In the genomic region with DNA sequence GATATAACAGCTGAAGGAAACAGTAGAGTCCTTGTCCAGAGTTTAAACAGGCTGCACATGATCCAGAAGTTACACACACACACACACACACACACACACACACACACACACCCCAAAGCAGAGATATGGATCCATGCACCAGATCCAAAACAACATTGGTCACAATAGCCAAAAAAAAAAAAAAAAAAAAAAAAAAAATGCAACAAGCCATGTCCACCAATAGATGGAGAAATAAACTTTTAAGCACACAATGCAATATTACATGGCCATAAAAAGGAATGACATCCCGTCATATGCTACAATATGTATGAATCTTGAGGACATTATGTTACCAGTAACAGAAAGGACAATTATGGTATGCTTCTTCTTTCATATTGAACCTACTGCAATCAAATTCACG, we compare ENCODE assay signal across 39 mouse cellular contexts. TPM values are rescaled to one million over a fixed set of nuclear protein-coding genes. Genes with fewer than 3 reads are reported as not detected.
"Had no signal": no experiment of that assay in that cellular context is flagged by ENCODE, and none has a peak within 500 bp of the region (broad histone marks: within the 10 kb centered on the region; RNA-seq: fewer than 3 reads in every experiment).

No protein-coding gene starts in this region.

- DNase-seq: gastrocnemius, adult 2 months; gastrocnemius, postnatal 10 days; gastrocnemius, postnatal 25 days; heart, adult 18-20 months; heart, postnatal 10 days; heart, postnatal 4 days; kidney, adult 18-20 months; kidney, adult 8-10 months; kidney, postnatal 10 days; kidney, postnatal 25 days; kidney, postnatal 4 days had no signal

- H3K36me3 ChIP-seq: heart, embryonic 10.5 days; heart, embryonic 12.5 days; hindbrain, embryonic 10.5 days; hindbrain, embryonic 12.5 days; intestine, embryonic 15.5 days; limb, embryonic 10.5 days; limb, embryonic 12.5 days had no signal

- H3K9ac ChIP-seq: hindbrain, embryonic 12.5 days; hindbrain, embryonic 14.5 days; intestine, embryonic 15.5 days; limb, embryonic 12.5 days had no signal

- H3K9me3 ChIP-seq: heart, embryonic 10.5 days; heart, embryonic 12.5 days; hindbrain, embryonic 10.5 days; hindbrain, embryonic 12.5 days; intestine, embryonic 15.5 days; limb, embryonic 10.5 days; limb, embryonic 12.5 days had no signal

- H3K4me2 ChIP-seq: heart, embryonic 12.5 days; hindbrain, embryonic 12.5 days; hindbrain, embryonic 14.5 days; intestine, embryonic 15.5 days; limb, embryonic 12.5 days had no signal

- H3K4me1 ChIP-seq: intestine, embryonic 15.5 days had no signal

- H3K4me3 ChIP-seq: gastrocnemius, adult 2 months; heart, embryonic 10.5 days; heart, embryonic 12.5 days; hindbrain, embryonic 10.5 days; hindbrain, embryonic 12.5 days; intestine, embryonic 15.5 days; layer of hippocampus, adult 2 months; left cerebral cortex, adult 2 months; limb, embryonic 10.5 days; limb, embryonic 12.5 days had no signal

- H3K27me3 ChIP-seq: heart, embryonic 12.5 days; hindbrain, embryonic 12.5 days; intestine, embryonic 15.5 days; limb, embryonic 12.5 days had no signal

- H3K27ac ChIP-seq: gastrocnemius, adult 2 months; heart, embryonic 10.5 days; hindbrain, embryonic 10.5 days; hindbrain, embryonic 12.5 days; hindbrain, embryonic 14.5 days; intestine, embryonic 15.5 days; layer of hippocampus, adult 2 months; left cerebral cortex, adult 2 months; limb, embryonic 10.5 days; limb, embryonic 12.5 days had no signal

- ATAC-seq: hindbrain, embryonic 16.5 days; inflammation-experienced regulatory T-cells, adult 6 months; intestine, embryonic 15.5 days; intestine, postnatal 0 days had no signal

RNA-seq across cellular contexts. Expression of gene Mt4, which starts 23.0 kb away (rescaled TPM):
- total RNA-seq: gastrocnemius, adult 2 months; gastrocnemius, postnatal 10 days; gastrocnemius, postnatal 25 days; gastrocnemius, postnatal 4 days; granulocyte monocyte progenitor cell, adult 5-6 weeks; heart, adult 18-20 months; heart, adult 8-10 months; heart, postnatal 10 days; heart, postnatal 25 days; heart, postnatal 4 days; layer of hippocampus, adult 2 months; layer of hippocampus, postnatal 10 days; layer of hippocampus, postnatal 25 days; left cerebral cortex, adult 2 months; left cerebral cortex, postnatal 14 days; left cerebral cortex, postnatal 36 days; liver, adult 2 months had no signal
- polyA plus RNA-seq: frontal cortex, adult 2 months; heart, embryonic 10.5 days; heart, embryonic 12.5 days; heart, embryonic 14.5 days; heart, embryonic 16.5 days; hindbrain, embryonic 10.5 days; hindbrain, embryonic 12.5 days; hindbrain, embryonic 14.5 days; hindbrain, embryonic 16.5 days; inflammation-experienced regulatory T-cells, adult 6 months; kidney, embryonic 14.5 days; kidney, embryonic 16.5 days; limb, embryonic 10.5 days; limb, embryonic 12.5 days; limb, embryonic 14.5 days; liver, adult 2 months had no signal

RNA-seq across cellular contexts. Expression of gene Mt3, which starts 38.4 kb away (rescaled TPM):
- total RNA-seq: granulocyte monocyte progenitor cell, adult 5-6 weeks; liver, adult 2 months had no signal
- polyA plus RNA-seq: liver, adult 2 months had no signal
